Mouse (Mus musculus) Patski (cell line): ENCODE results near the gene Slc16a5. TPM values are rescaled to one million over a fixed set of nuclear protein-coding genes. Genes with fewer than 3 reads are reported as not detected.
A peak's percentile ranks its signal among the peaks of the same experiment; 100 is the strongest.

Experiments used
- ATAC-seq: fragments of 100-300 bp; one replicate; pipeline ENCODE4 v1.8.0; 2021
- CTCF ChIA-PET: fragments of 350-600 bp; sonication (Branson Sonifier 250); formaldehyde crosslinking; loops from one replicate; lab custom pipeline; 2022; ENCODE audit warnings: inconsistent platforms; lab: Charles Lee
- POLR2A ChIA-PET: fragments of 350-600 bp; sonication (Branson Sonifier 250); formaldehyde crosslinking; loops from one replicate; lab custom pipeline; 2022; ENCODE audit warnings: antibody characterized with exemption, inconsistent platforms; lab: Charles Lee
- DNase-seq: peaks from one replicate; pipeline ENCODE4 v3.0.0-alpha.2; 2011; ENCODE audit warnings: low read depth, low spot score
- H3K27me3 ChIP-seq: fragments of 371-371 bp; one replicate; pipeline ENCODE4 v1.5.1; 2021
- CTCF ChIP-seq: fragments of 100-300 bp; IDR thresholded peaks from one replicate; pipeline ENCODE4 v1.5.1; 2021
- in situ Hi-C: fragments of 300-500 bp; cut with MboI; formaldehyde crosslinking; loops from 3 replicates; pipeline ENCODE4 v1.11.1; 2018; ENCODE audit warnings: low pct_unique_long_range_greater_than_20kb, mixed read lengths
- polyA plus RNA-seq: library from polyadenylated mRNA; unstranded; gene quantifications from one replicate; pipeline ENCODE4 v1.2.3, GENCODE M21; 2021

The Slc16a5 gene
- polyA plus RNA-seq, 1 experiment from 2014 or later, result 0.15 TPM

GRCm38 (mm10) chr11:115502636-115503035 lies 40.4 kb downstream of the Slc16a5 start:
- in situ Hi-C loops, result no loop called here
- DNase-seq (no peak), ATAC-seq (no peak)
- TF ChIP-seq CTCF, result no peak
- CTCF ChIA-PET, result no interaction called here
- POLR2A ChIA-PET, result interaction anchor here (0.7 kb wide), 1 partner anchor 56 kb away, joined by 6 read pairs; no protein-coding TSS in a partner anchor
- H3K27me3 ChIP-seq, result no peaks in the 10 kb centered on the region

GRCm38 (mm10) chr11:115506586-115506985 lies 44.3 kb downstream of the Slc16a5 start:
- H3K27me3 ChIP-seq, result no peaks in the 10 kb centered on the region
- ChIA-PET CTCF (interaction anchor here (1.2 kb wide), 1 partner anchor 22 kb away, joined by 4 read pairs; no protein-coding TSS in a partner anchor), POLR2A (no interaction called here)
- ATAC-seq (no peak), DNase-seq (no peak)
- in situ Hi-C loops, result no loop called here
- no peak for TF ChIP-seq CTCF

- DNase-seq, result no peak
- POLR2A ChIA-PET, result no interaction called here
These were observed 45.8 kb downstream of the Slc16a5 start for GRCm38 (mm10) chr11:115508061-115508460.

GRCm38 (mm10) chr11:115509773-115510506 lies 47.7 kb downstream of the Slc16a5 start:
- POLR2A ChIA-PET, result interaction anchor here (0.6 to 1.3 kb wide), 2 partner anchors 19 to 33 kb away, joined by 3 read pairs; no protein-coding TSS in a partner anchor
- ATAC-seq (no peak), DNase-seq (no peak)
- CTCF ChIA-PET, result no interaction called here
- in situ Hi-C loops, result no loop called here
- H3K27me3 ChIP-seq, result no peaks in the 10 kb centered on the region
- TF ChIP-seq CTCF, result no peak

More at GRCm38 (mm10) chr11:115508061-115508460, 45.8 kb downstream of the Slc16a5 start:
- no peak for ATAC-seq
- CTCF ChIA-PET, result no interaction called here
- H3K27me3 ChIP-seq, result no peaks in the 10 kb centered on the region
- in situ Hi-C loops, result no loop called here
- TF ChIP-seq CTCF, result no peak

- in situ Hi-C loops, result no loop called here
- no peaks in the 10 kb centered on the region for H3K27me3 ChIP-seq
- DNase-seq, result no peak
- no peak for ATAC-seq
- no peak for TF ChIP-seq CTCF
- POLR2A ChIA-PET, result no interaction called here
- CTCF ChIA-PET, result no interaction called here
These were observed 48.2 kb downstream of the Slc16a5 start for GRCm38 (mm10) chr11:115510507-115510888.

- no peaks in the 10 kb centered on the region for H3K27me3 ChIP-seq
- CTCF ChIA-PET, result no interaction called here
- DNase-seq (no peak), ATAC-seq (no peak)
- no peak for TF ChIP-seq CTCF
- in situ Hi-C loops, result no loop called here
- POLR2A ChIA-PET, result no interaction called here
These were observed 48.8 kb downstream of the Slc16a5 start for GRCm38 (mm10) chr11:115511121-115511520.

GRCm38 (mm10) chr11:115512004-115512403 lies 49.7 kb downstream of the Slc16a5 start:
- no peaks in the 10 kb centered on the region for H3K27me3 ChIP-seq
- no peak for TF ChIP-seq CTCF
- DNase-seq (no peak), ATAC-seq (no peak)
- ChIA-PET CTCF (no interaction called here), POLR2A (no interaction called here)
- in situ Hi-C loops, result no loop called here

GRCm38 (mm10) chr11:115512407-115513183 lies 50.3 kb downstream of the Slc16a5 start:
- DNase-seq (no peak), ATAC-seq (no peak)
- CTCF ChIA-PET, result no interaction called here
- H3K27me3 ChIP-seq, result no peaks in the 10 kb centered on the region
- POLR2A ChIA-PET, result interaction anchor here (1.2 to 1.3 kb wide), 2 partner anchors 11 to 21 kb away, joined by 5 to 7 read pairs; partner anchors contain the start of gene Nt5c
- no peak for TF ChIP-seq CTCF
- in situ Hi-C loops, result no loop called here

- no peak for TF ChIP-seq CTCF
- DNase-seq (no peak), ATAC-seq (peak; percentile 49)
- H3K27me3 ChIP-seq, result no peaks in the 10 kb centered on the region
- ChIA-PET CTCF (no interaction called here), POLR2A (interaction anchor here (0.8 to 1.7 kb wide), 7 partner anchors 12 to 53 kb away, joined by 3 to 8 read pairs (median 5); partner anchors contain the start of genes Nt5c and Sumo2)
- in situ Hi-C loops, result no loop called here
These were observed 51.3 kb downstream of the Slc16a5 start for GRCm38 (mm10) chr11:115513271-115514237.
